Mouse (Mus musculus) retina, postnatal 7 days (tissue): Measurements from ENCODE around the gene Cdon.

Source experiments
- DNase-seq: peaks from one replicate; pipeline ENCODE4 v3.0.0-alpha.2; 2012; ENCODE audit warnings: low read depth, low spot score

The Cdon gene

DNA sequence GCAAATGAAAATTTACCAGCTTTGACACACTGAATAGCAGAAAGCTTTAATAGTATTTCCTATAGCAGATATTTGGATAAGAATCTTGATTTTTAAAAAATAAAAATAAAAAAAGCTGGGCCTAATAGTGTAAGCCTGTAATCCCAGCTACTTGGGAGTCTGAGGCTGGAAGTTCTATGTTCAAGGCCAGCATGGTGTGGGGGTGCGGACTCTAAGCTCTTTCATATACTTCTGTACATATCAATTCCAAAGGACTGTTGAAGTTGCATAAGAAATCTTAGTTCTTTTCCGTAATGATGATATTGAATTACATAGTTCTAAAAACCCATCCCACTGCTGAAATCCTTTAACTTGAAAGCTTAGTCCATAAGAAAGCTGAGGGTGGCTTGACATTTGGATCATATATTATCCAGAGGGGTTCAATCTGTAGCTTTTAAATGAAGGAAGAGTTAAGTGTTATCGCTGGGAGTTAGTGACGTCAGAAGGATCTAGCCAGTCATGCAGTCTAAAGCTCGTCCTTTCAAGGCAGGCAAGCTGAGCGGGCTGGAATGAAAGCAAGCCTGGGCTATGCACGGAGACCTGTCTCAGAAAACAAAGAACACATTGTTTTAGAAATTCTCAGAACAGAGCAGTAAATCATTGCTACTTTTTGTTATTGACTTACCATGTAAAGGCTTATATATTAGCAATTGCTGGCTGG lies 72.3 kb downstream of the Cdon start:
- DNase-seq = no peak

DNA sequence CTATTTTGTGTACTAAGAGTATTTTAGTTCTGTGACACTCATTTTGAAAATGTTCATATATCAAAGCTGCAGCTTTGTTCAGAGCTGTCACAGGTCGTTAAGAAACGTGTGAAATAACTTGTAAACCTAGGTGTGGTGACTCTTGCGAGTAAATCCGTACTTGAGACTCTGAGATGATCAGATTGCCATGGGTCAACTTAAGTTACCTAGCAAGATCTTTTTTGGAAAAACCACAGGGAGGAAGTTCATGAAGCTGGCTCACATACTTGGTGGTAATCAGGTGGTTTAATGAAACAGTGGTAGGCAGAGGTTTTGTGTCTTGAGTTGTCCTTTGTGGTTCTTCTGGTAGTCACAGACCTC lies 72.8 kb downstream of the Cdon start:
- no peak for DNase-seq

DNA sequence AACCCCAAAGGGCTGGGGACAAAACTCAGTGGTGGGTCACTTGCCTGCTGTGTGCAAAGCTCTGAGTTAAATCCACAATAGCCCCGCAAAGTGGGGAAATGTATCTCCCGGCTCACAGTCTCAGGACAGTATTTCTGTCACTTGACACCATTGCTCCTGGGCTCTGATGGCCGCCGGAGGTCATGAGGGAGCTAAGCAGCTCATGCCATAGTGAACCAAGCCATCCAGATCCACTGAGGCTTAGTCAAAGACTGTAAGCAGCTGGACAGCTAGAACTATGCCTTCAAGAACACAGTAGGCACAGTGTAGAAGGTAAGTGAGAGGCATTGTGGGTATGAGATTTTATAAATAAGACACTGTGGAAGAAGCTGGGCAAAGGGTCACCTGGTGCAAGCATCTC lies 74.0 kb downstream of the Cdon start:
- DNase-seq = no peak

DNA sequence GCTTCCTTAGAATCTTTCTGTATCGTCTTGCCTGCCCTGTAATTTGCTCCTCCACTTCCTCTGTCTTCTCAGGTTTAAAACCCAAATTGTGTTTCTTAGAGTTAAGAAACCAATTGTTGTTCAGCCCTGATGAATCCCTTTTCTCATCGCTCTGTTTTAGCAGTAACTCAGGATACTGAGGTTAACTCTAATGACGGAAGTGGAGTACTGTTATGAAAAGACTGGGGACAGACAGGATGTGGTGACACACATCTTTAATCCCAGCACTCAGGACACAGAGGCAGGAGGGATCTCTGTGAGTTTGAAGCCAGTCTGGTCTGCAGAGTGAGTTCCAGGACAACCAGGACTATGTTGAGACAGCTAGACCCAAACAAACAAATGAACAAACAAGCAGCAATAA lies 74.5 kb downstream of the Cdon start:
- no peak for DNase-seq

DNA sequence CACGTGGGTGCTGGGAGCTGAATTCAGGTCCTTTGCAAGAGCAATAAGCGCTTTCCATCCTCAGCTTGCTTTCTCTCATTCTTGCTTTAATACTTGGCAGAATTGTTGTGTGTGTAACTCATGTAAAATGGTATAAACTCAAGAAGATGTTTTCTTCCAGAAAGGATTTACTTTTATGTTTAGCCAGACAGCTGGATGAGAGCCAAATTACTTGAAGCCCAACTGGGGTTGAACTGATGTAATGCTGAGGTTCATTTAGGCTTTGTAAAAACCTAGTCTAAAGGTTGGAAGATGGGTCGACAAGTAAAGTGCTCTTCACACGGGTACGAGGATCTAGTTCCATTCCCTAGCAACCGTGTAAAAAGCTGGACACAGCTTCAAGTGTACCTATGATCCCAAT lies 79.0 kb downstream of the Cdon start:
- no peak for DNase-seq

DNA sequence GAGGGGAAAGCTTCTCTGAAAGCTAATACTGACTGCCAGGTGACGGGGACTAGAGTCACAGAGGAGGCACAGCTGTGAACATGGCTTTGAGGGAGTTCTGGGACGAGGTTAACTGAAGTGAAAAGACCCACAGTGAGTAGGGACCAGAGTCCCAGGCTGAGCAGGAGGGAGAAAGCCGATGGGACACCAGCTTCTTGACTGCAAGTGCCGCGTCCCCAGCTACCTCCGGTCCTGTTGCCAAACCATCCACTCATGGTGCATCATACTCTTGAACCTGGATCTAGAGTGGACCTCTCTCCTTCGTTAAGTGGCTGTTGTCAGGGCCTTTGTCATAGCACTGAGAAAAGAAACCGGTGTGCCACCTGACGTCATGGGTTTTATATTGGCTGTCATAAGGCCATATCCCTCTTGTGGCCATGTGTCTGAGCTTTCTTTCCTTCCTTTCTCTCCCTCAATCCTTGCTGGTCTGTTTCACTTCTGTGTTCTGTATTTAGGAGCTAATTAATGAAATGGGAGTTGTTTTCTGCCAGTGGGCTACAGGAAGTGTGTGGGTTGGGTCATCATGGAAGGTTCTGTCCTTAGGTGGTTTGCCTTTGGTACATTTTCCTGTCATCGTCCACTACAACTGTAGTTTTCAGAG lies 81.6 kb downstream of the Cdon start:
- no peak for DNase-seq

DNA sequence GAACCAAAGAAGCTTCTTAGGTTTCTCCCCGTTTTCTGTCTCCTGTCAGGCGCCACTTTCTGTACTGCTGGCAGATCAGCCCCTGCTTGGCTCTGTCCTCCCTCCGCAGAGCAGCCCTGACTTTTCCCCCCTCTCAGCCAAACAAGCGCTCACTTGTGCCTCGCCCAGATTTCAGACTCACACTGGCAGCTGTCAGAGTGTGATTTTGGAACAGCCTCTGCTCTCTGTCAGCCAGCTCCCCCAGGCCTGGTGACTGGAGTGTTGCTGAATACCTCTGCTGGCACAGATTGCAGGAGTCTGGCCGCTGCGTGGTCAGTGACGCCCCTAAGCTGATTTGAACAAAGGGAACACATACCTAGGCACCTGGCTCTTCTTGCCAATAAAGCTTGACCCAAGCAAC lies 87.3 kb downstream of the Cdon start:
- no peak for DNase-seq

DNA sequence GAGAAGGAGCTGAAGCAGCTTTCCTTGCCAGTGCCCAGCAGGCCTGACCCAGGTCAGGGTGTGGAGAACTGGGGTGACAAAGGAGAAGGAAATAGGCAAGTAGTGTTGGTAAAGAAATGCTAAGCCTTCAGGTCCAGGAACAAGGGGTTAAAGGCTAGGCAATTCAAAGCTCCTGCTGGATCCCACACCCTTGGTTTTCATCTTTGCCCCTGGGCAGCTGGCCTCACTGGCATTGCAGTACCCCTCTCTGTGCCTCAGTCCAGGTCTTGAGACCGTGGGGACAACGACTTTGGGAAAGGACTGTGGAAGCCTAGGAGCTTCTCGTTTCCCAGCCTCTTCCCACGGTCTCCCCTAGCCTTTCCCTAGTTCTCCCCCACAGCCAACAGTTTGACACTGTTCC lies 93.0 kb downstream of the Cdon start:
- DNase-seq = no peak

DNA sequence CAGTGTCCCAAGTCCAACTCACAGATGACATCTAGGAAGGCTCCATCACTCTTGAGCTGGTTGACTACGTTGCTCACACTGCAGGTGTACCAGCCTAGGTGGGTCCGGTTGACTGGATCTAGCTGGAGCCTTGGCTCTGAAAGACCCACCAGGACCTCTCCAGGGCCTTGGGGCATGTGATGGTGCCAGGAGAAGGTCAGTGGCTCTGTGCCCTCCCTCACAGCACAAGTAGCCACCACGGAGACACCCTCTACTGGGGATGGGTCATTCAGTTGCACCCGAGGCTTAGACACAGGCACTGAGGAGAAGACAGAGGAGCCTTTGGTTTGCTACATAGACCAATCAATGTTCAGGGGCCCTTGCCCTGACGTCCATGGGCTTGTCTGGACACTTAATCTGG lies 95.3 kb downstream of the Cdon start:
- no peak for DNase-seq

DNA sequence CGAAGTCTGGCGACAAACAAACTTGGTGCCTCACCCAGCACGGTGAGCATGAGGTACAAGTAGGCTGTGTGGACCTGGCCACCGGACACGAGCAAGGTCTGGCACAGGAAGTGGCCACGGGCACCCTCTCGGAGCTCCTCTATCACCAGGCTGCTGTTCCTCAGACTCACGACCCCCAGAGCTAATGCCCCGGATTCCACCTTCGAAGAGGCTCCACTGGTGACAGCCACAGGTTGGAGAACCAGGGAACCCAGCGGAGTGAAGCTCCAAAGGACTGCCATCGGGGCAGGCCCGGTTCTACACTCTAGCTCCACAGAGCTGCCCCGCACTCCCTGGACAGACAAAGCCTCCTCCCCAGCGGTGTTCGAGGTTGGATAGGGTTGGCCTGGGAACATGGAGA lies 95.8 kb downstream of the Cdon start:
- no peak for DNase-seq

DNA sequence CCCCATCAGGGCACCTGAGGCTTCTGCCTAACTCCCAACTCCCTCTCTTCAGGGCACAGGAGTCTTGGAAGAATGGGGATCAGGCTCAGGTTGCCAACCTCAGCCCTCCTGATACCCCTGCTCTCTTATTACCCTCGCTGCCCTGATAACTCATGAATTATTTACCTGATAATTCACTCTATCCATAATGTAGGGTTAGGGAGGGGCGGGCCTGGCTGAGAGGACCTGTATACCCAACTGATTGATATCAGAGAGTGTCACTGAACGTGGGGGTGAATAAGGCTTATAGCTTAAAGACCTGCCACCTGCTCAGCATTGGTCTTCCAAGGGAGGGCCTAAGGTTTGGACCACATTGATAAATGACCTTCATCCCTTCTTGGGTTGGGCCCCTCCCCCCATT lies 97.2 kb downstream of the Cdon start, which contains the start of gene Gm1113:
Gene Gm1113 (minus strand): TSS at position 101 of the 400 bp plus-strand sequence.
- no peak for DNase-seq

DNA sequence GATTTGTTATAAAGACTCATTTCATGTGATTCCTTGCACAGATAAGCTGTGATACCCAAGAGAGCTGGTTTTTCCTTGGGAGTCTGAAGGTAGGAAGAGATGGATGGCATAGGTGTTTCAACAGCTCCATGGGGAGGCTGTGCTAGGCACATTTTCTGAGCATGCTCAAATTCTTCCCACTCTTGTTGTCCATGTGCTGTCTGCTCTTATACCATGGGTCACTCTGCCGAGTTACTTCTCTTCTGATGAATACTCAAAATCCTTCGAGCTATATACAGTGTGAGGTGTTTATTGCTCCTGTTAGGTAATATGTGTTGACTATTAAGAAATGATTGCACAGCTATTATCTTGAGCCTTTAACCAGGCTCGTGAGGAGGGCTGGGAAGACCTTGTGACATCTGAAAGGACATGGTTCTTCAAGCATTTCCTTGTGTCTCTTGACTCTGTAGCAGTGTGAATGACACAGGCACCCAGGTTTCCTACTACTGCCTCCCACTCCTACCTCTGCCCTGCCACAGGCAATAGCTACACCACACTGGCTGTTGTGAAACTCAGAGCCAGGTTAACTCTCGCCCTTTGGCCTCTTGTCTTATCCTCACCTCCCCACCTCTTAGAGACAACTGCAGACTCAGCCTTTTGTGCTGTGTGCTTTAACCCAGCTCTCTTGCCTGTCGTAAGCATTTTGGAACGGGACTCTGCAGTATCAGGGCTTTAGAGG lies 99.9 kb downstream of the Cdon start:
- no peak for DNase-seq

DNA sequence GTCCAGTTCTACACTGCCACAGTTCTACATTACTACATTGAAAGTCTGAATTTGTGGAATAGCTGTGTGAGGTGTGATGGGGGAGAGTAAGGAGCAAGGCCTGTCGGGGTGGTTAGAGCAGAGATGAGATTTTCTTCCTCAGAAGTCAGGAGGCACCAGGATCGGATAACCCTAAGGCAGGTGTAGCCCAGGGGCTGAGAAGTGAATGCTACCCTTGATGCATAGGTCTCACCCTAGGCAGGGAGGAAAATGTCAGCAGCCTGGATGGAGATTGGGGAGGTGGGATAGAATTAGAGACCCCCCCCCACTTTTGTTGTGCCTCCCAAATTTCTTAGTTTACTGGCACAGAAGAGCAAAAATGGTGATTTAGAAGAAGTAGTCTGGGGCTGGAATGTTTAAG lies 101.3 kb downstream of the Cdon start:
- DNase-seq = no peak

DNA sequence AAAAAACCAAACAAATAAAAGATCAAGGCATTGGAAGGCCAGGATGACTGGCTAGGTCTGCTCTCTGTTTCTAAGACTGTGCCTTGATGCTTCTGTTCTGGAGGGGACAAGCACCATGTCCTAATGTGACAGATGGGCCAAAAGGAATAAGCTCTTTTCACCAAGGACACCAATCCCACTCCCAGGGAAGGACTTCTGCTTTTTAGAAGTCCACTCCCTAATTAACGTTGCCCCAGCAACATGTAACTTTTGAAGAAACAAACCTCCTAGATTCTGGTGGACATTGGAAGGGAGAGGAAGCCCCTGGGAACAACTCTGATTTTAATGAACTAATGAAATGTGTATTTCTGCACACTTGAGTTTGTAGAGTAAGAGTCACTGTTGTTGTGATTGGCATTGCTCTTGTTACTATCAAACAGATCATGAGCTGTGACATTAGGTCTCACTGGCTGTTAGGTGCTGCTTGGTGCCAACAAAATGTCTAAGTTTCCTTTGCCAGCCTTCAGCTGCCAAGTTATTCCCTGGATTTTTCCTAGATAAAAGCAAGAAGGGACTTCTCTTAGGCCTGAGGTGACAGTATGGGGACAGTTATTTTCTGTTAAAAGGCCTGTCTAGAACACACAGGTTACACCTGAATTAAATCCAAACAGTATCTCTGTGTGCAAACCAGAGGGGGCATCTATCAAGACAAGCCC lies 102.0 kb downstream of the Cdon start:
- no peak for DNase-seq

DNA sequence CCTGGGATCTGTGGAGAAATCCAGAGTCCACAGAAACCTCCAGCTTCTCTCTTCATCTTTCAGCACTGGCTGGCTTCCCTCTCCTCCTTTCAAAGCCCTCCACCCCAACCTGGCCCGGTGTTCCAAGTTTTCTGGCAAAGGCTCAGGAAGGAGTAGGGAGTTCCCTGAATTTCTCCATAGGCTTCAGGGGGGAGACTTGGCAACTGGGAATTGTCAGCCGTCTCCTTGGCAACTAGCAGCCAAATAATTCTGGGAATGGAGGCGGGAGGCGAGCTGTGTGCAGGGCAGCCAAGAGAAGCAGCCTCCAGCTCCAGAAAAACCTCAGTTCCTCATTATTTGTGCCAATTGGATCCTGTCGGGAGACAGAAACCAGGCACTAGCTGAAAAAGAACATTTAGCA lies 102.6 kb downstream of the Cdon start:
- no peak for DNase-seq

DNA sequence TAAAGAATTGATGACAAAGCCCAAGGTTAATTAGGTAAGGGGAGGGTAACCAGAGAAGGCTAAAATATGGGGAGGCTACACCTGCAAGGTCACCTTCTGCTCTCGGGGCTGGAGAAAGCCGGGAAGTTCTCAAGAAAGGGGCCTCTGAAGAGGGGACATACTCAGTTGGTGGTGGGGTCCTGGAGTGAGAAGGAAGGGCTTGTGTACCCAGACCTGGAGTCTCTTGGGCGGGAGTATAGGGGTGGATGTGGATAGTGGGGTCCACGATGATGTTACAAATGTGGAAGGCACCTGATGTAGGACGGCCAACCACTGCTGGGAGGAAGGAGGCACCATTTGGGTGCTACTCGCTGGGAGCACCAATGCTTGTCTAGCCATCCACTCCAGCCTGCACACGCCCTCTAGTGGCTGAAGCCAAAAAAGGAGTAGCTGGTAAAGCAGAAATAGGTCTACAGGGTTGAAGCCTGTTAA lies 103.0 kb downstream of the Cdon start:
- DNase-seq = peak; percentile 54

DNA sequence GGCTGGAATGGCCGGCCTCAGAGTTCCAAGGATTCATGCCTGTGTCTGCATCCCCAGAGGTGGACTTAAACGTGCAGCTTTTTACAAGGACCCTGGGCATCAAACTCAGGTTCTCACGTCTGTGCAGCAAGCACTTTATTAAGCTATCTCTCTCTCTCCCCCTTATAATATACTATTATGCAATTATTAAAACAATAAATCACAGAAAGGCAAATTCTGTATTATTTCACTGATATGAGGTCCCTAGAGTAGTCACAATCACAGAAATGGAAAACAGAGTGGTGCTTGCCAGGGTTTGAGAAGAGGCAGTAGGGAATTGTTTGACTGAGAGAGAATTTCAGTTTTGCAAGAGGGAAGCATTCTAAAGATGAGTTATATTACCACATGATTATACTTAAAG lies 108.2 kb downstream of the Cdon start:
- DNase-seq = no peak

DNA sequence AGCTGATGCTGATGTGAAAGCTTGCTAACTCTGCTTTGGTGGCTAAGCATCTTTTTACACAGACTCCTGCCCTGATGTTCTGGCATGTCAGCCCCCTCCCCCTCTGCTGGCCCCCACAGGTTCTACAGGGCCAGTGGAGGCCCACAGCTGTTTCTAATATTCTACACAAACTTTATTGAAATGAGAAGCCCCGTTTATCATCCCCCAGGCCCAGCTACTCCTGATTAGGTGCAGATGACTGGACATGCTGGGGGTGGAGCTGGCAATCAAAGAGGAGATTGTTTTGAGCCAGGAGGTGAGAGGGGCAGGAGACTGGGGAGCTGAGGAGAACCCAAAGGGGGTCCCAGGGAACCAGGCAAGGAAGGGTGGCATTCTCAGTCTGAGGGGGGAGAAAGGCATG lies 108.9 kb downstream of the Cdon start:
- DNase-seq = no peak

DNA sequence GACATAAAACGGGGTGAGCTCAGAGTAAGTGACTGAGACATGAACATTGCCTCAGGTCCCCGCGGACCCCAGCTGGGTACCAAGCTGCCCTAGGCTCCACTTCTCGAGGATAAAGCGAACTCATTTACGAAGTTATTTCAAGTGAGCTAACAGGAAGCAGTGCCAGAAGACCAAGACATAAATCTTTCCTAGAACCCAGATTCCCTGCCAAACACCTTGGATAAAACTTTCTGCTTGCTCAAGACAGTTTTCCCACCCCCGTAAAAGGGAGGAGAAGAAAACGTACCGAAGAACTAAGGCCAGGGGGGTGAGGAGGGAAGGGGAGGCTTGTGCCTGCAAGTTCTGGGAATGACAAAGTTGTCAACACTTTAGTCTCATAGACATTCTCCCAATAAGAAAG lies 112.3 kb downstream of the Cdon start:
- no peak for DNase-seq

DNA sequence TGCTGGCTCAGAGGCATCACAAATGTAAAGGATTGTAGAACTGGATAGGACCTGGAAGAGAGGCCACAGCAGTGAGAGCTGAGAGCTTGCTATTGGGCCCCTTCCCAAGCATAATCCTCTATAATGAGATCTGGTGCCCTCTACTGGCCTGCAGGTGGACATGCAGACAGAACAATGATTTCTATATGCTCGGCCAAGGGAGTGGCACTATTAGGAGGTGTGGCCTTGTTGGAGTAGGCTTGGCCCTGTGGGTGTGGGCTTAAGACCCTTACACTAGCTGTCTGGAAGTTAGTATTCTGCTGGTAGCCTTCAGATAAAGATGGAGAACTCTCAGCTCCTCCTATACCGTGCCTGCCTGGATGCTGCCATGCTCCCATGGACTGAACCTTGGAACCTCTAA lies 114.2 kb downstream of the Cdon start:
- peak; percentile 57 for DNase-seq

DNA sequence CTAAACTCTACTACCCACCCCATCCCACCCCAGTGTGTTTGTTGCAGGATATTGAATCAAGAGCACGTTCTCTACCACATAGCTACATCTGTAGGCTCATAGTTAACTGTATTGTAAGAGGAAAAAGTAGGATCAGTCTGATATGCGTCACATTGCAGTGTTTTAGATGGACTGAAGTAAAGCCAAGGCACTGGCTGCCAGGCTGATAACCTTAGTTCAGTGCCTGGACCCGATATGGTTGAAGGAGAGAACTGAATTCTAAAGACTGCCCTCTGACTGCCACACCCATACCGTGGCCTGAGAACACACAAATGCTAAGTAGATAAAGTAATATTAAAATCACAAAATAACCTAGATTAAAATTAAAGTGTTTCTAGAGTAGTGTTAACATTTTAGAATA lies 114.9 kb downstream of the Cdon start:
- no peak for DNase-seq

DNA sequence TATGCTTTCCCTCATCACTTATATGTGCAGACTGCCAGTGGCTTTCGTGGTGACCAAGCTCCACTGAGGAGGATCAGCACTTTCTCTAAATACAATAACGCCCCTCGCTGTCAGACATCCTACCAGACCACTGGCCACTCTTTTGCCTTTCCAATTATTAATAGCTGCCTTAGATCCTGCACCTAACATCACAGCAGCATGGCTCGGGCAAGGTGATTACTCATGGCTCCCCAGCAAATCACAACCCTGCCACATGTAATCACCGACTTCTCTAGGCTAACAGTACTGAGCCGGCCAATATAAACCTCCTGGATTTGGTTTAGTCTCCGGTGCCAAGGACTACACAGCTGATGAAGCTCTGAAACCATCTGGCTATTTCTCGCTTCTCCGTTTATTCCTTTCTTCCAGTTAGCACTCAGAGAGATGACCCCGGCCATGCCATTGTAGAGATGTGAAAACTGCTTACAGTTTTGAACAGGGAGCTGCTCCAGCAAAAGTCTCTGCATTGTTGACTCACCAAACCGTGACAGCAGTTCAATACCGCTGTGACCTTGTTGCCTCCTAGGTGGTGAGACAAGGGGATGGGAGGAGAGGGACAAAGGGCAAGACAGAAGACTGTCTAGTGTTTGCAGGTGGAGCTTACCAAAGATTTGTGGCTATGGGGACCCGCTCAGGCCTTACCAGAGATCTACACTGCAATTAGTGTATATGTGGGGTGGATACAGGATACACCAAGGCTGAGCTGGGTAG lies 118.2 kb downstream of the Cdon start:
- no peak for DNase-seq
